Mouse (Mus musculus) kidney, embryonic 14.5 days (tissue): Measurements from ENCODE around the gene Slc25a42. TPM values are rescaled to one million over a fixed set of nuclear protein-coding genes. Genes with fewer than 3 reads are reported as not detected.

ENCODE experiments used
- ATAC-seq: fragments of 200-750 bp; cut with Nextera tagmentation; 2 replicates; pipeline ENCODE4 v1.8.0; 2017; ENCODE audit warnings: moderate number of reproducible peaks, mild to moderate bottlenecking, moderate TSS enrichment, moderate library complexity; ENCODE audit not compliant: low FRiP score, low TSS enrichment
- H3K27ac ChIP-seq: fragments of 300-500 bp; sonication (generic); 2 replicates; pipeline ENCODE4 v1.5.1; 2014; ENCODE audit warnings: low read depth, mild to moderate bottlenecking, low read length, moderate library complexity, mixed read lengths
- H3K27me3 ChIP-seq: fragments of 300-500 bp; sonication (generic); 2 replicates; pipeline ENCODE4 v1.6.1; 2014; ENCODE audit warnings: mild to moderate bottlenecking, low read length; ENCODE audit not compliant: control insufficient read depth, insufficient read depth
- H3K36me3 ChIP-seq: fragments of 300-500 bp; sonication (generic); 2 replicates; pipeline ENCODE4 v1.6.1; 2014; ENCODE audit warnings: low read length, mixed read lengths; ENCODE audit not compliant: control insufficient read depth, insufficient read depth
- H3K4me1 ChIP-seq: fragments of 300-500 bp; sonication (generic); 2 replicates; pipeline ENCODE4 v1.6.1; 2014; ENCODE audit warnings: low read length, mixed read lengths; ENCODE audit not compliant: control insufficient read depth, insufficient read depth
- H3K4me2 ChIP-seq: fragments of 300-500 bp; sonication (generic); replicated peaks from 2 replicates; pipeline ENCODE4 v1.6.1; 2014; ENCODE audit warnings: low read depth, mild to moderate bottlenecking, low read length
- H3K4me3 ChIP-seq: fragments of 300-500 bp; sonication (generic); 2 replicates; pipeline ENCODE4 v1.5.1; 2014; ENCODE audit warnings: mild to moderate bottlenecking, low read length
- H3K9ac ChIP-seq: fragments of 300-500 bp; sonication (generic); 2 replicates; pipeline ENCODE4 v1.6.1; 2014; ENCODE audit warnings: low read depth, mild to moderate bottlenecking, low read length, moderate library complexity
- H3K9me3 ChIP-seq: fragments of 300-500 bp; sonication (generic); 2 replicates; pipeline ENCODE4 v1.6.1; 2016; ENCODE audit warnings: low read length; ENCODE audit not compliant: control insufficient read depth
- WGBS: fragments of 180-500 bp; shearing (Covaris S2); extraction: QIAGEN DNeasy Blood & Tissue Kit; methylation state at CpG from one replicate; pipeline ENCODE4 v1.1.7; 2014; 5-methylcytosine and 5-hydroxymethylcytosine counted together
- polyA plus RNA-seq: library from polyadenylated mRNA; unstranded; fragments of >200 nt; fragmentation: Nextera tagmentation; extraction: Ambion mirVana; gene quantifications from 2 replicates; pipeline ENCODE4 v1.2.1, GENCODE M21; 2014

The Slc25a42 gene
- polyA plus RNA-seq, 1 experiment from 2014 or later = 3.0 TPM

- Histone ChIP-seq H3K36me3 (peaks cover 37% of the 10 kb centered on the region), H3K9ac (no peak overlapping the region), H3K9me3 (no peaks in the 10 kb centered on the region), H3K4me2 (no peak overlapping the region), H3K4me3 (no peak overlapping the region), H3K27ac (no peak overlapping the region), H3K4me1 (peaks cover 13% of the 10 kb centered on the region), H3K27me3 (no peaks in the 10 kb centered on the region)
- 91% methylated on average over 9 of the region's 9 CpGs for WGBS
- no peak for ATAC-seq
Measured at GRCm38 (mm10) chr8:70134931-70135330, 77.2 kb downstream of the Slc25a42 start.

Other genes with a start within 250 kb of the Slc25a42 start
- gene Gatad2a, start 215.9 kb downstream of the Slc25a42 start, polyA plus RNA-seq = 42.1 and 59.0 TPM in 2 replicates
- gene Mau2, start 169.6 kb downstream of the Slc25a42 start, polyA plus RNA-seq = 36.2 and 58.4 TPM in 2 replicates
- gene Sugp1, start 169.5 kb downstream of the Slc25a42 start, polyA plus RNA-seq = 33.7 and 38.1 TPM in 2 replicates
- gene Tm6sf2, start 139.4 kb downstream of the Slc25a42 start, polyA plus RNA-seq = 0.55 and 0.89 TPM in 2 replicates
- gene Hapln4, start 128.8 kb downstream of the Slc25a42 start, polyA plus RNA-seq = not detected in 2 replicates
- 0.07 and 0.19 TPM in 2 replicates for gene Ncan, start 91.4 kb downstream of the Slc25a42 start, polyA plus RNA-seq
- gene Nr2c2ap, start 81.0 kb downstream of the Slc25a42 start, polyA plus RNA-seq = 25.5 and 40.7 TPM in 2 replicates
- gene Rfxank, start 73.2 kb downstream of the Slc25a42 start, polyA plus RNA-seq = 18.6 and 19.6 TPM in 2 replicates
- gene Borcs8, start 72.8 kb downstream of the Slc25a42 start, polyA plus RNA-seq = 49.6 and 64.5 TPM in 2 replicates
- 0.30 and 0.97 TPM in 2 replicates for gene Mef2b, start 72.6 kb downstream of the Slc25a42 start, polyA plus RNA-seq
- 43.6 and 47.5 TPM in 2 replicates for gene Tmem161a, start 39.9 kb downstream of the Slc25a42 start, polyA plus RNA-seq
- 23.7 and 33.0 TPM in 2 replicates for gene Sugp2, start 21.9 kb upstream of the Slc25a42 start, polyA plus RNA-seq
- 23.2 and 24.8 TPM in 2 replicates for gene Armc6, start 22.2 kb upstream of the Slc25a42 start, polyA plus RNA-seq
- 54.5 and 70.2 TPM in 2 replicates for gene Homer3, start 70.5 kb upstream of the Slc25a42 start, polyA plus RNA-seq
- 49.9 TPM in 2 replicates for gene Ddx49, start 90.2 kb upstream of the Slc25a42 start, polyA plus RNA-seq
- 322 and 327 TPM in 2 replicates for gene Cope, start 90.2 kb upstream of the Slc25a42 start, polyA plus RNA-seq
- gene Cers1, start 103.5 kb upstream of the Slc25a42 start, polyA plus RNA-seq = 2.3 and 2.6 TPM in 2 replicates
- gene Gdf1, start 117.5 kb upstream of the Slc25a42 start, polyA plus RNA-seq = 7.6 and 7.9 TPM in 2 replicates
- 21.8 and 24.2 TPM in 2 replicates for gene Upf1, start 141.0 kb upstream of the Slc25a42 start, polyA plus RNA-seq
- 0.14 and 0.26 TPM in 2 replicates for gene Comp, start 161.3 kb upstream of the Slc25a42 start, polyA plus RNA-seq
- 15.5 and 21.2 TPM in 2 replicates for gene Crtc1, start 227.3 kb upstream of the Slc25a42 start, polyA plus RNA-seq